Mouse (Mus musculus): ENCODE measurements around the gene Fads1.

The Fads1 gene

DNA sequence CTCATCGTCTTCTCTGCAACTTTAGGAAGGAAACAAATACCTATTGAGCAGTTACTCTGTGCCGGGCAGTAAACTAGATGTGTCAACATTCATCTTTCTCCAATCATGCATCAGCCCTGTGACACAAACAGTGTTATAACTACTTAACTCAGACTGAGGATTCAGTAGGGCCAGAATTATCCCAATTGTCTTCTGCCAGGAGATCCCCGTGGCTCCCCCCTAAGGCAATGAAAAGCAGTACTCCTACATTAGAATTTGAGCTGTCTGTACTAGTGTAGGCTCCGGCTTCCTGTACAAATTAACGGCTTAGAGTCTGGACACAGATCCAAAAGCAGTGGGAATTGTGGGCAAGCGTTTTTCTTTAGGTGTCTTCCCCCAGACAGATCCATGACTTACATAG, 22.4 kb downstream of the Fads1 start:
- in situ Hi-C loops (cut with MboI, MseI) = loop anchor here in 1 of 2 experiments (5.0 kb wide), 1 partner anchor 308 kb away; the partner anchor contains the start of gene Incenp

DNA sequence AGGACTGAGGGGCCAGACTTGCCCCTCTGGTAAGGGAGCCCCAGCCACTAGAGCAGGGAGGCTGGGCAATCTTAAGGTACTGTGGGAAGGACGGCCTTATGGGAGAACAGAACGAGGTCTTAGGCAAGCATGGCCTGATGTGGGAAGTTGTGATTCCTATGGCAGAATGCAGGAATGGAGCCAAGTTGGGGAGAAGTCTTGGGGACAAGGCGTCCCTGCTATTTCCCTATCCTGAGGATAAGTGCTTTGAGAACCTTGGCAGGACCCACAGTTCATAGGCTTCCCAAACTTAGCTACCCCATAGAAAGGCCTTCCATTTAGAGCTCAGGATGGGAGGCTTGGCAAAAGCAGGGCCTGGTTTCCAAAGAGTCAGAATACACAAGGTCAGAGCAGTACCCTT, 26.2 kb downstream of the Fads1 start:
- in situ Hi-C loops (cut with MboI, MseI) = loop anchor here in 1 of 2 experiments (5.0 kb wide), 1 partner anchor 312 kb away; the partner anchor contains the start of gene Incenp

GRCm38 (mm10) chr19:10210885-10211284, 28.2 kb downstream of the Fads1 start:
- in situ Hi-C loops (cut with MboI, MseI) = no loop called here

DNA sequence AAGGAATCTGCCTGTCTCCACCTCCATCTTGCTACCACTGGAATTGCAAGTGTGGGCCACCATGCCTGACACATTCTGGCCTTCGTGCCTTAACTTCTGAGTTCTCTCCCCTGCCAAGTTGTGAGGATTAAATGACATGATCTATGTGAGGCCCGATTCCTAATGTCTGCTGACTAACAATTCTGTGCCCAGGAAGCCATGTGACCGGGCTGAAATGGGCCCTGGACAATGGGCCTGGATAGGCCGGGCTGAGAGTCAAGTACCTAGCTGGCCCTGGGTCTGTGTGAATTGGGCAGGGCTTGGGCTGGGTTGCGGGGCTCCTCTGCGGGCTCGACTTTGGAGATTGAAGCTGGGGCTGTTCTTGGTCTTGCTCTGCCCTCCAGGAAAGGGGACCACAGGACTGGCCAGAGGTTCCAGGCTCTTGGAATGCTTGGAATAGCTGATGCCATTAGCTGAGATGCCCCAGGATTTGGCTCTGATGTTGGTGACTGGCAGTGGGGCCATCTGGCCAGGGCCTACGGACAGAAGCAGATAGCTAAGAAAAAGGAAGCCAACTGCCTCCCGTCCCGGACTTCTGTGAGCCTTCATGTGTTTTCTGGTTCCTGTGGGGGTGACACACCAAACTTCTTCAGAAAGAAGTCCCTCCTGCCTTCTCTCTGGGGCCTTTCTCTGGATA, 31.2 kb downstream of the Fads1 start:
- in situ Hi-C loops (cut with MboI, MseI) = no loop called here

- in situ Hi-C loops (cut with MboI, MseI) = no loop called here
Observed at GRCm38 (mm10) chr19:10216101-10216500, 33.4 kb downstream of the Fads1 start.

GRCm38 (mm10) chr19:10219108-10219507, 36.4 kb downstream of the Fads1 start:
- in situ Hi-C loops (cut with MboI, MseI) = no loop called here

DNA sequence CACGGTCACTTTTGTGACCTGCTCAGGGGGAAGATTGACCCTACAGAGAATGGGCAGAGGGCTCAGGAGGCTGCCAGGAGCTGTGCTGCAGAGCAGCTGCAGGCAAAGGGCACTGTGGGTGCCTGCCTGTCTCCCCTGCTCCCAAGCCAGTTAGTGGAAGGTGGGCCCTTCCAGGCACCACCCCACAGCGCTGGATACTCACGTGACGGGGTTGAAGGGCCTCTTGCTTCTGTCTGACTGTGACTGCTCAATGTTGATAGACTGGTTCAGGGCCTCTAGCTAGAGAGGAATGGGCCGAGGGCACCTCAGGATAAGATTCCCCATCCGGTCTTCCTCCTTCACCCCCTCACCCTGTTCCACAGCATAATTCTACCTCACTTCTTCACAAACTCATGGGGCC, 36.9 kb downstream of the Fads1 start:
- in situ Hi-C loops (cut with MboI, MseI) = no loop called here

DNA sequence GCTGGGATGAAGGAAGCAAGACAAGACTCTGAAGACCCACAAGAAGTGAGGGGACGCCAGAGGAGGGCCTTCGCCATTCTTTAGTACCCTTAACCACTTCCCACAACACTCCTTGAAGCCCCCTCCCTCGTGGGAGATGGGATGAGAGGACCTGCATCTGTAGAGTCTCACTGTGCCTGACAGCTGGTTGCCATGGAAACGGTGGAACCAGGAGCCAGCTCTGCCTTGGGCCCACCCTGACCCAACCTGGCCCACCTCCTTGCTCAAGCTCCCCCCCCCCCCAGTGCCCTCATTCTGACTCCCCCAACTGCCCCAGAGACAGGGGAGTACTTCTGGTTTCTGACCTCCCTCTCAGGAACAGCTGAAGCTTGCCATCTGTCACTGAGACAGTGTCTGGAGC, 38.9 kb downstream of the Fads1 start:
- in situ Hi-C loops (cut with MboI, MseI) = no loop called here

GRCm38 (mm10) chr19:10222656-10223055, 40.0 kb downstream of the Fads1 start:
- in situ Hi-C loops (cut with MboI, MseI) = no loop called here

DNA sequence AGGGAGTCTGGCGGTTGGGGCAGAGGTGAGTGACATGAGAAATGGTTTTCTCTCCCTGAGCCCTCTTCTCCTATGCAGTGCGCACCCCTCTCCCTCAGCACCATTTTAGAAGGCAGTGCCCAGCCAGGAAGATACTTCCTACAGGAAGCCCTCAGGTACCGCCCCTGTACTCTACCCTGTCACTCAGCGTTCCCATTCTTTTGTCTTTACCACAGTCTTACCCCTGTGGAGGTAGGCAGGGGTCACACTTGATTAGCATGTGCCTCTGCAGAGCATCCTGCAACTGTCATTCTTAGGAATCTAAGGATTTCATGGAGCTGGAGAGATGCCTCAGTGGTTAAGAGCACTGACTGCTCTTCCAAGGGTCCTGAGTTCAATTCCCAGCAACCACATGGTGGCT, 40.9 kb downstream of the Fads1 start:
- in situ Hi-C loops (cut with MboI, MseI) = no loop called here

DNA sequence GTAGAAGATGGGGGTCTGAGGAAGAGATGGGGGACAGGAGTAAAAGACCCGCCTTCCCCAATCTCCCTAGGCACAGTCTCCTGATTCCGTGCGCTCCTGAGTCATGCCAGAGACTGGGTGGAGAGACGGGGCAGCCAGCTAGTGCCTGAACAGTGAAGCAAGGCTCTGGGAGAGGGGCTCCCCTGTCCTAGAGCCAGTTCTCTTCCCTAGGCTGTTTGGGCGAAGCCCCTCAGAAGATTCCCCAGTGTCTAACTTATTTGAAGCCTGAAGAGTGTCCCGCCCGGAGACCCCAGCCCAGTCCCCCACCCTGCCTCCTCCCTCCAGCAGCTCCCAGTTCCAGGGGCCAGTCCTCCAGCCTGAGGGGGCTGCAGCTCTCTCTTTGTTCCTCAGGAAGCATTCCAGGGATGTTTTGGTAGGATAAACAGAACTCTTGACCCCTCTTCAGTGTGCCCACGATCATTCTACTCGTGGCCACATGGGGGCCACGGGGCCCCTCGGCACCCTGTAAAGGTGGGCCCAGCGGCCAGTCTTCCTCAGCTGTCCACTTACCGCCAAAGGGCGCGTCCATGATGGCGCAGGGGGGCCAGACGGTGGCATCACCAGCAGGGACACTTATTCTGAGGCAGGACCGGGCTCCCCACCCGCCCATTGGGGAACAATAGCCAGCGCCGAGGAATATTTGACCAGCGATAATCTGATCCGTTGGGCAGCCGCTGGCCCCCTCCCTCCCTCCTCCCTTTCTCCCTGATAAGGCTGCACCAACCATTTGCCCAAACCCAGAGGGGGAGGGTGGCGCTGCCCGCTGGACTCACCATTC, 42.2 kb downstream of the Fads1 start:
- in situ Hi-C loops (cut with MboI, MseI) = no loop called here

DNA sequence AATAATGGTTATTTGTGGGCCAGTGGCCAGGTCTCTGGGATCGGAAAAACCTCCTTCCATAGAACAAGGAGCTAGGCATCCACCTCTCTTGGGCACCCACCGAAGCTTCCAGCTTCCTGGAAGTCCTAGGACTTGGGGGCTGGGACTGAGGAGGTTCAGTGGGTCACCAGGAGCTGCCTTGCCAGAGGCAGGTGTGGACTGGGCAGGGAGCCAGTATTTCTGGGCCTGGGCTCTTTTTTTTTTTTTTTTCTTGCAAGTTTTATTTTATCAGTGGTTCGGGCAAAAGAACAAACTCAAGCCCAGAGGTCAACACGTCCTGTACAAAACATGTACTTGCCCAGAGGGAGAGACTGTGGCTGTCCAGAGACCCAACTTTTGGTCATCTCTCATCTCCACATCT, 43.1 kb downstream of the Fads1 start:
- in situ Hi-C loops (cut with MboI, MseI) = no loop called here

DNA sequence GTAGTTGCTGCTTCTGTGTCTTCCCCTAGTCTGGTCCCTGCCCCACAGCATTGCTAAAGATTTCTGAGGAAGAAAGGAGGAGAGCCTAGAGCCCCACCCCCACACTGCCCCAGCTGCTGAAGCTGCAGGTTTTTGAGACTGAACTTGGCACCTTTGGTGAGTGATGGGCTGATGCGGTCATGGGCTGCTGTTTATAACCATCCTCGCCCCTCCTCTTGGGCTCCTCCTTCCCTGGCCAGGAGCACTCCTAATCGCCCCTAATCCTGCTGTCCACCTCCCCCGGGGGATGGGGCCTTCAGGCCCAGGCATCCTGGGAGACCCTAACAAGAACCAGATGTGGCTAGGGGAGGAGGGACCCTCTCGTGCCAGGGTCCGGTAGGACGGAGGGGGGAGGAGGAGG, 48.3 kb downstream of the Fads1 start:
- in situ Hi-C loops (cut with MboI, MseI) = no loop called here

GRCm38 (mm10) chr19:10231871-10232270, 49.2 kb downstream of the Fads1 start:
- in situ Hi-C loops (cut with MboI, MseI) = no loop called here

GRCm38 (mm10) chr19:10232327-10233017, 49.8 kb downstream of the Fads1 start:
- in situ Hi-C loops (cut with MboI, MseI) = no loop called here

DNA sequence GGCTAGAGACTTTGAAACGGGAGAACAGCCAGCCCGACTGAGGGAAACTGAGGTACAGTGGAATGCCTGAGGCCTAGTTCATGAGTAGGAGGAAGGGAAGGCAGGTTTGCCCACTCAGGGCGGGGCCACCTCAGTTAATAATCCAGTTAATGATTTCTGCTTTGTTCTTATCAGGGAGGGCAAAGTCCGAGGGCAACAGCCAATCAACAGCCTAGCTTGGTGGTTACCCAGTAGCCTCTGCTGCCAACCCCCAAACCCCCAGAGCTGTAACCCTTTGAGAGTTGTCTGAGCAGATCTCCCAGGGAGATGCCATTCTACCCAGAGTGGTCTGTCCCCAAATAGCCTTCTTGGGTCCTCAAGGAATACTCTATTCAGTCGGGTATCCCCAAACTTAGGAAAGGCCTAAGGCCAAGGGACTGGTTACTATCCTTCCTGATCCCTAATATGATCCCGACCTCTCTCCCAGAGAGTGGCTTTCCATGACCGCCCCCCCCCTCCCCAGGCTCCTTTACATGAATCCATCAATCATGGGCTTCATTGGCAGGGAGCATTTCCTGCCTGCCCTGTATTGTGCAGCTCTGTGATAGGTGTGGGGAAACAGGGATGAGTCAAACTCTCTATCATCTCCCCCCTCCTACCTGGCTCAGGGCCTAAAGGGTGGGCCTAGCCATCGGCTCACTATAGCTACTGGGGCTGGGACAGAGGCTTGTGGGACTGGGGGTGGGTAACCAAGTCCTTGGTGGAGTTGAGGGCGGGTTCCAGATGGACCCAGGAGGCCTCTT, 53.3 kb downstream of the Fads1 start:
- in situ Hi-C loops (cut with MboI, MseI) = no loop called here

DNA sequence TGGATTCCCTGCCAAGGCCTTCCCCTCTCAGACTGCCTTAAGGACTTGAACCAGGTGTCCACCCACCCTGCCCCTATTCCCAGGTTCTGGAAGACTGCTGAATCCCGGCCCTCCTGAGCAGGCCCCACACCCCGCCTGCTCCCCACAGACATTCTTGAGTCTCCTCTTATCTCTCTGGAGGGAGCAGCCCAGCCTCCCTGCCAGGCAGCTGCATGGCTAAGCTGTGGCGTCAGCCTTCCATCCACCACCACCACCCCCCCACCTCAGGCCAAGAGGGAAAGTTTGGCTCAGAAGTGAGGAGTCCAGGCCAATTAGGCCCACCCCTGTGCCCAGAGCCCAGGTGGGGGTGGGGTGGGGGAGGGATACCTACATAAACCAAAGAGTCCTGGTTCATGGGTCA, 55.8 kb downstream of the Fads1 start:
- in situ Hi-C loops (cut with MboI, MseI) = no loop called here

GRCm38 (mm10) chr19:10239419-10239818, 56.7 kb downstream of the Fads1 start:
- in situ Hi-C loops (cut with MboI, MseI) = no loop called here

- in situ Hi-C loops (cut with MboI, MseI) = no loop called here
Observed at GRCm38 (mm10) chr19:10239975-10240653, 57.4 kb downstream of the Fads1 start.

- in situ Hi-C loops (cut with MboI, MseI) = no loop called here
Observed at GRCm38 (mm10) chr19:10240654-10241305, 58.1 kb downstream of the Fads1 start, which contains the start of gene Myrf. Gene Myrf (minus strand): TSS chr19:10240748.

Data from T-helper 17 cell (primary cell).